Mouse (Mus musculus) embryonic facial prominence, embryonic 10.5 days (tissue): Measurements from ENCODE around the gene Olfr986. TPM values are rescaled to one million over a fixed set of nuclear protein-coding genes. Genes with fewer than 3 reads are reported as not detected.
"Not testable (repeated sequence)": the region's sequence is repeated elsewhere in the genome, so short reads cannot be mapped to it uniquely, and the experiment has no call there.

Source experiments
- DNase-seq: peaks from one replicate; pipeline ENCODE4 v3.0.0-alpha.2; 2017; ENCODE audit warnings: low spot score
- H3K27ac ChIP-seq: fragments of 300-500 bp; sonication (generic); replicated peaks from 2 replicates; pipeline ENCODE4 v1.5.1; 2016; ENCODE audit warnings: mild to moderate bottlenecking
- H3K27me3 ChIP-seq: fragments of 300-500 bp; sonication (generic); replicated peaks from 2 replicates; pipeline ENCODE4 v1.6.1; 2016; ENCODE audit warnings: low read depth, mild to moderate bottlenecking; ENCODE audit not compliant: poor library complexity, severe bottlenecking
- H3K36me3 ChIP-seq: fragments of 300-500 bp; sonication (generic); replicated peaks from 2 replicates; pipeline ENCODE4 v1.6.1; 2016; ENCODE audit warnings: mild to moderate bottlenecking, moderate library complexity
- H3K4me1 ChIP-seq: fragments of 300-500 bp; sonication (generic); 2 replicates; pipeline ENCODE4 v1.6.1; 2016
- H3K4me3 ChIP-seq: fragments of 300-500 bp; sonication (generic); 2 replicates; pipeline ENCODE4 v1.5.1; 2016; ENCODE audit warnings: mild to moderate bottlenecking, moderate library complexity
- H3K9me3 ChIP-seq: fragments of 300-500 bp; sonication (generic); 2 replicates; pipeline ENCODE4 v1.6.1; 2016; ENCODE audit warnings: mild to moderate bottlenecking
- whole genome bisulfite sequencing: fragments of 180-500 bp; shearing (Covaris S2); methylation state at CpG from one replicate; pipeline ENCODE4 v1.1.7; 2016; 5-methylcytosine and 5-hydroxymethylcytosine counted together
- polyA plus RNA-seq: library from polyadenylated mRNA; unstranded; fragments of >200 nt; fragmentation: Nextera tagmentation; extraction: Ambion mirVana; gene quantifications from 2 replicates; pipeline ENCODE4 v1.2.1, GENCODE M21; 2016

The Olfr986 gene
- polyA plus RNA-seq: not detected in 2 replicates

DNA sequence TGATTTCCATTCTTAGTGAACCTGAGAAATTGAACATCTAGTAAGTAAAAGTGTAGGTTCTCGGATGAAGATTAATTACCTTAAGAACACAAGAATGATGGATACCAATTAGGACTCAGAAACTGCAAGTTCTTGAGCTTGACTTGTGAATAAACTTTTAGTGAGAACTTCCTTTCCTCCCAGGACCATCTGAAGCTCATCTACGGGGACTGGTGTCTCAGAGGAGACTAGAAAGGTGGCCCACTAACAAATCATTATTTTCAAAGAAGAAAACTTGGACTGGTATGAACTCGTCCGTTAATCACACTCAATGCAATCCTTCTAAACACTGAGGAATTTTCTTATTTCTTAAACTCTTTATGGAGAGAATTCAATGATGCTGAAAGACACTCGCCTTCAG lies at the start of gene Olfr986:
TSS of gene Olfr986 (plus strand) at position 301 of the 400 bp plus-strand sequence.
- no peak within 1 kb of the TSS for H3K27ac ChIP-seq
- no peaks in the 10 kb centered on the region for H3K27me3 ChIP-seq
- no peak within 1 kb of the TSS for H3K4me3 ChIP-seq
- H3K9me3 ChIP-seq: no peaks in the 10 kb centered on the region
- no peak for DNase-seq
- 90% methylated on average over 5 of the region's 5 CpGs for WGBS
- no peaks in the 10 kb centered on the region for H3K4me1 ChIP-seq
- no peaks in the 10 kb centered on the region for H3K36me3 ChIP-seq

DNA sequence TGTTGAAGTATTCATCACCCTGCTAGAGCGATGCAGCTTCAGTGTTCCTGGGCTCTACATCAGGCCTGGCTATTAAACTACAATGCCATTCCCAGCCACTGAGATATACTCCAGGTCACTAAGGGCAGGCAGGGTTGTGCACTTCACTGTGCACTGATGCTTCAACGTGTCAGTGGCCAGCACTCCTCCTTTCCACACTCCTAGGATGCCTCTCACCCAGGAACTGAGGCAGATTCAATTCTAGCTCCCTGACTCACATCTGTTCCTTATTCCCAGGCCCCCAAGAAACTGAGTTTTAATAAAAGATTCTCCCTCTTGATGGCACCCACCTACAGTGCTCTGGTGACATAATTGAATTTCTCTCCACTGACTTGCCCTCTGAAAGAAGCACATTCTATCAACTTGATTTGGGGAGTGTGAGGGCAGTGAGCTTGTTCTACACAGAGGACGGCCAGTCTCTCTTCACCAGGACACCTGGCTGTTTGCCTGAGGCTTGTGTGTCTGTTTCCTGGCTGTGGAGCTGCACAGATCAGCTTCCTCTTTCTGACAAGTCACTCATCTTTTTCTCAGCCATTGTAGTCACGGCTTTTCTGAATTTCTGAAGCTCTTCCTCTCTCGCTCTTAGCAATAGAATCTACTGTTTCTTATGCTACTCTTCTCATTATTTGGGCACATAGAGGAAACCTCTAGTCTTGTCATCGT lies 43.6 kb upstream of the Olfr986 start:
- Histone ChIP-seq H3K4me1 (no peaks in the 10 kb centered on the region), H3K27ac (no peak overlapping the region), H3K4me3 (no peak overlapping the region), H3K9me3 (no peaks in the 10 kb centered on the region), H3K27me3 (no peaks in the 10 kb centered on the region), H3K36me3 (no peaks in the 10 kb centered on the region)
- WGBS: 84% methylated on average over 6 of the region's 6 CpGs
- DNase-seq: no peak

DNA sequence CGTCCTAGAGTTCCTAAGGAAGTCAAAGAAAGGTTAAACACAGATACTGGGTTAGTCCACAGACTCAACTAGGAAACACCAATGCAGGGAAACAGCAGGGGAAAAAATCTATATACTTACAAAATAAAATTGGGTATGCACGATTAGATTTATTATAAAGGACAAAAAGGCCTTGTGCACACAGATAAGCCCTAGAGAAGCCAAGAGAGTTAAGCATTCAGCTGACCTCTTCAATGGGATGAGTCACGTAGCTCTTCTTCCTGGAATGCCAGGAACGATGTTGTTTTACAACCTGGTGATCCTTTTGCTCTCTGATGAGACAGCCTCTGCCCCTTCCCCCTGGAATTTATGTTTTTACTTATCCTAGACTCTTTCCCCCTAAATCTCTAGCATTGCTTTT lies 41.2 kb upstream of the Olfr986 start:
- DNase-seq: no peak
- WGBS: 70% methylated on average over 4 of the region's 4 CpGs
- no peaks in the 10 kb centered on the region for H3K4me1 ChIP-seq
- no peak overlapping the region for H3K27ac ChIP-seq
- H3K27me3 ChIP-seq: no peaks in the 10 kb centered on the region
- H3K4me3 ChIP-seq: no peak overlapping the region
- no peaks in the 10 kb centered on the region for H3K9me3 ChIP-seq
- H3K36me3 ChIP-seq: no peaks in the 10 kb centered on the region

DNA sequence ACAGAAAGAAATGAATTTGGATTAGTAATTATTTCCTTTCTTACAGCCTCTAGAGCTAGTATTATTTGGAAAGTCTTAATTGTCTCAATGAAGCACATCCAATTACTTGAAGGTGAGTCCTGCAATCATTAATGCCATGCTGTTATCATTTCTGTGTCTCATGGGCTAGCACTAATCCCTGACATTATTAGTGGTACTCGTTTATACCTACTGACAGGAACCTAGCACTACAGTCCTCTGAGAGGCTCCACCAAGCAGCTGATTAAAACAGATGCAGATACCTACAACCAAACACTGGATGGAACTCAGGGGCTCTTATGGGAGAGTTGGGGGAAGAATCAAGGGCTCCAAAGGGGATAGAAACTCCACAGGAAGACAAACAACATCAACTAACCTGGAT lies 39.2 kb upstream of the Olfr986 start:
- Histone ChIP-seq H3K27me3 (no peaks in the 10 kb centered on the region), H3K27ac (no peak overlapping the region), H3K36me3 (no peaks in the 10 kb centered on the region), H3K4me1 (no peaks in the 10 kb centered on the region), H3K9me3 (no peaks in the 10 kb centered on the region), H3K4me3 (no peak overlapping the region)
- WGBS: 61% methylated on average over 1 of the region's 1 CpGs
- no peak for DNase-seq

GRCm38 (mm10) chr9:40155118-40155644 lies 25.5 kb upstream of the Olfr986 start:
- Histone ChIP-seq H3K27me3 (no peaks in the 10 kb centered on the region), H3K36me3 (no peaks in the 10 kb centered on the region), H3K27ac (no peak overlapping the region), H3K4me1 (no peaks in the 10 kb centered on the region), H3K4me3 (no peak overlapping the region), H3K9me3 (no peaks in the 10 kb centered on the region)
- WGBS: 78% methylated on average over 4 of the region's 4 CpGs
- no peak for DNase-seq

DNA sequence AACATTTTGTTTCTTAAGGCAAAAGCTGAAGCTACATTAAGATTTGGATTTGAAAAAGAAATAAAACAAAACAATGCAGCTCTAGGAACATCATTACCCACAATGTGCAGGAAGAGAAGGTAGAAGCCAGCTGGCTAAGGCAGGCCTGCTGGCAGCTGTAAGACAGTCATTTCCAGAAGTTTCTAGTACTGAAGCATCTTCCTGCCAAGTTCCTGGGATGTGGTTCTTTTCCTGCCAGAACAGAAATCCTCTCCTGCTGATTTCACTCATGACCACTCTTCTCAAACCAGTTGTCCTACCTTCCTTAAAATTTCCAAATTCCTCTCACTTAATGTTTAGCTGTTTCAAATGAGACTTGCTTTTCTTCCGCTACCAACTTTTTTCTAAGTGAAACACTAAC lies 14.3 kb upstream of the Olfr986 start:
- no peak for DNase-seq
- Histone ChIP-seq H3K36me3 (no peaks in the 10 kb centered on the region), H3K9me3 (no peaks in the 10 kb centered on the region), H3K4me3 (no peak overlapping the region), H3K27me3 (no peaks in the 10 kb centered on the region), H3K4me1 (no peaks in the 10 kb centered on the region), H3K27ac (no peak overlapping the region)
- 91% methylated on average over 1 of the region's 1 CpGs for WGBS

- H3K4me3 ChIP-seq: no peak overlapping the region
- no peaks in the 10 kb centered on the region for H3K27me3 ChIP-seq
- no peak for DNase-seq
- H3K4me1 ChIP-seq: no peaks in the 10 kb centered on the region
- WGBS: 89% methylated on average over 6 of the region's 6 CpGs
- H3K27ac ChIP-seq: no peak overlapping the region
- no peaks in the 10 kb centered on the region for H3K9me3 ChIP-seq
- H3K36me3 ChIP-seq: no peaks in the 10 kb centered on the region
Measured at GRCm38 (mm10) chr9:40177017-40177416, 3.7 kb upstream of the Olfr986 start.

DNA sequence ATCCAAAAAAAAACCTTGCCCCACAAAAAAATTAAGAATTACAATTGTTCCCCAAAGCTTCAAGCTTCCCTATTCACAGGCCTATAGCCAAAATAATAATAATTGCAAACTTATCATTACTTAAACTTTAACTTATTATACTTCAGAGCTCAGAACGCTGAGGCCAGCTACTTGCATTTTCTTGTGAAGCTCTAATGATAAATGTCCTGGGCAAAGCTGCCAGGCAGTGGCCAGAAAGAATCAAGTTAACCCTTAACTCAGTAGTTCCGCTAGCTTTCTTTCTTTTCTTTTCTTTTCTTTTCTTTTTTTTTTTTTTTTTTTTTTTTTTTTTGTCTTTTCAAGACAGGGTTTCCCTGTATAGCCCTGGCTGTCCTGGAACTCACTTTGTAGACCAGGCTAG lies 4.4 kb downstream of the Olfr986 start:
- not testable (repeated sequence) for H3K4me1 ChIP-seq, H3K9me3 ChIP-seq, H3K4me3 ChIP-seq, H3K36me3 ChIP-seq, H3K27me3 ChIP-seq, DNase-seq, H3K27ac ChIP-seq
- 88% methylated on average over 2 of the region's 2 CpGs for WGBS

GRCm38 (mm10) chr9:40191086-40191876 lies 10.6 kb downstream of the Olfr986 start:
- 93% methylated on average over 8 of the region's 9 CpGs for WGBS
- Histone ChIP-seq H3K27ac (peak overlapping the region; percentile 95; the same call in 1 of the 2 replicates), H3K9me3 (no peaks in the 10 kb centered on the region), H3K27me3 (no peaks in the 10 kb centered on the region), H3K4me3 (peak overlapping the region; percentile 92), H3K36me3 (0 out of 2 replicates have a peak, but pooled peaks cover 4% of the 10 kb centered on the region), H3K4me1 (peaks cover 22% of the 10 kb centered on the region)
- no peak for DNase-seq

- Histone ChIP-seq H3K4me1 (peaks cover 22% of the 10 kb centered on the region), H3K27ac (peak within 1 kb of the TSS; percentile 95), H3K4me3 (peak within 1 kb of the TSS; percentile 92), H3K36me3 (peaks cover 10% of the 10 kb centered on the region; the same call in 1 of the 2 replicates), H3K9me3 (no peaks in the 10 kb centered on the region), H3K27me3 (no peaks in the 10 kb centered on the region)
- under 1% methylated on average over 63 of the region's 63 CpGs for WGBS
- DNase-seq: peak; percentile 91
Measured at GRCm38 (mm10) chr9:40192098-40193038, 11.6 kb downstream of the Olfr986 start, which contains the start of gene Zfp202. Gene Zfp202 (plus strand): TSS chr9:40192316.

- Histone ChIP-seq H3K36me3 (peaks cover 17% of the 10 kb centered on the region), H3K27me3 (no peaks in the 10 kb centered on the region), H3K4me1 (peaks cover 22% of the 10 kb centered on the region), H3K4me3 (no peak overlapping the region), H3K9me3 (no peaks in the 10 kb centered on the region), H3K27ac (no peak overlapping the region)
- DNase-seq: no peak
- WGBS: 92% methylated on average over 3 of the region's 3 CpGs
Measured at GRCm38 (mm10) chr9:40195981-40196380, 15.3 kb downstream of the Olfr986 start.

- Histone ChIP-seq H3K4me3 (no peak overlapping the region), H3K36me3 (peaks cover 51% of the 10 kb centered on the region), H3K27me3 (no peaks in the 10 kb centered on the region), H3K27ac (no peak overlapping the region), H3K4me1 (no peaks in the 10 kb centered on the region), H3K9me3 (no peaks in the 10 kb centered on the region)
- 89% methylated on average over 5 of the region's 5 CpGs for WGBS
- no peak for DNase-seq
Measured at GRCm38 (mm10) chr9:40206546-40206950, 25.8 kb downstream of the Olfr986 start.
